Comparison of ENCODE assay signal across 9 mouse cellular contexts in genomic region chr5:17776571-17776970, GRCm38 (mm10).
DNase-seq lines count a peak whose midpoint lies in the region; ATAC-seq and TF ChIP-seq lines count a peak whose summit lies in the region.
"Had no signal": no experiment of that assay in that cellular context is flagged by ENCODE, and none has a peak within 500 bp of the region (broad histone marks: within the 10 kb centered on the region; RNA-seq: fewer than 3 reads in every experiment).

No protein-coding gene starts in this region.

- no peak overlapping the region for H3K27ac ChIP-seq in gastrocnemius, adult 2 months
- no peak overlapping the region for H3K27ac ChIP-seq in embryonic facial prominence, embryonic 14.5 days (replicated peaks; ENCODE audit: low read depth, low read length)
- no peak overlapping the region for H3K27ac ChIP-seq in intestine, embryonic 16.5 days (ENCODE audit: low read length)
- H3K27ac ChIP-seq: lung, embryonic 15.5 days had no signal

- H3K4me3 ChIP-seq in gastrocnemius, adult 2 months = no peak overlapping the region
- H3K4me3 ChIP-seq in embryonic facial prominence, embryonic 14.5 days (ENCODE audit: low read depth, low read length) = no peak overlapping the region
- H3K4me3 ChIP-seq in intestine, embryonic 16.5 days (ENCODE audit: low read length) = no peak overlapping the region
- H3K4me3 ChIP-seq: lung, embryonic 15.5 days had no signal

- peak; percentile 33 for DNase-seq in gastrocnemius, adult 2 months
- no peak for DNase-seq in gastrocnemius, adult 8-10 months (ENCODE audit: low spot score in 2 of 2)
- peak; percentile 49 for DNase-seq in lung, postnatal 14 days
- no peak for DNase-seq in lung, postnatal 4 days
- DNase-seq in R1 (ENCODE audit: low read depth, low spot score) = peak; percentile 84
- peak; percentile 87 for DNase-seq in embryonic facial prominence, embryonic 14.5 days (ENCODE audit: low spot score)
- DNase-seq in mesoderm, embryonic 11.5 days (ENCODE audit: low read depth, low spot score) = peak; percentile 100

- H3K36me3 ChIP-seq in embryonic facial prominence, embryonic 14.5 days (ENCODE audit: control insufficient read depth, insufficient read depth, low read length) = no peaks in the 10 kb centered on the region
- H3K36me3 ChIP-seq in intestine, embryonic 16.5 days (ENCODE audit: control insufficient read depth, insufficient read depth, low read length) = no peaks in the 10 kb centered on the region
- H3K36me3 ChIP-seq: lung, embryonic 15.5 days had no signal

- intact Hi-C loops in gastrocnemius, adult 2 months (cut with DNase I) = no loop called here

- no peak overlapping the region for H3K9ac ChIP-seq in embryonic facial prominence, embryonic 14.5 days (ENCODE audit: low read depth, low read length)
- no peak overlapping the region for H3K9ac ChIP-seq in intestine, embryonic 16.5 days (ENCODE audit: low read depth, low read length)
- H3K9ac ChIP-seq: lung, embryonic 15.5 days had no signal

- TF ChIP-seq CTCF in gastrocnemius, adult 2 months (IDR thresholded peaks at IDR 0.05) = no peak

- H3K27me3 ChIP-seq in embryonic facial prominence, embryonic 14.5 days (replicated peaks; ENCODE audit: control insufficient read depth, insufficient read depth, low read length) = no peaks in the 10 kb centered on the region
- H3K27me3 ChIP-seq in intestine, embryonic 16.5 days (replicated peaks; ENCODE audit: control insufficient read depth, insufficient read depth, low read length) = no peaks in the 10 kb centered on the region
- H3K27me3 ChIP-seq: lung, embryonic 15.5 days had no signal

- H3K4me2 ChIP-seq in embryonic facial prominence, embryonic 14.5 days (ENCODE audit: low read depth, low read length) = no peak overlapping the region
- no peak overlapping the region for H3K4me2 ChIP-seq in intestine, embryonic 16.5 days (ENCODE audit: low read depth, low read length)
- H3K4me2 ChIP-seq: lung, embryonic 15.5 days had no signal

- 96% methylated on average over 6 of the region's 6 CpGs for WGBS in embryonic facial prominence, embryonic 14.5 days
- WGBS in intestine, embryonic 16.5 days = 93% methylated on average over 6 of the region's 6 CpGs

- no peak for ATAC-seq in embryonic facial prominence, embryonic 14.5 days (ENCODE audit: low read depth)
- no peak for ATAC-seq in intestine, embryonic 16.5 days

- H3K9me3 ChIP-seq in embryonic facial prominence, embryonic 14.5 days (ENCODE audit: control insufficient read depth, low read length) = no peaks in the 10 kb centered on the region
- no peaks in the 10 kb centered on the region; the same call in 1 of the 2 replicates for H3K9me3 ChIP-seq in intestine, embryonic 16.5 days (ENCODE audit: control insufficient read depth, low read length)
- H3K9me3 ChIP-seq: lung, embryonic 15.5 days had no signal

- H3K4me1 ChIP-seq in embryonic facial prominence, embryonic 14.5 days (ENCODE audit: control insufficient read depth, insufficient read depth, low read length) = no peaks in the 10 kb centered on the region
- no peaks in the 10 kb centered on the region for H3K4me1 ChIP-seq in intestine, embryonic 16.5 days (ENCODE audit: control insufficient read depth, insufficient read depth, low read length)
- H3K4me1 ChIP-seq: lung, embryonic 15.5 days had no signal

Comparison
In these comparisons a context has a peak if more than half of its experiments do, and no peak if none do; other contexts are left out.
1. DNase-seq: peak in gastrocnemius, adult 2 months (single experiment), lung, postnatal 14 days (single experiment), R1 (single experiment), embryonic facial prominence, embryonic 14.5 days (single experiment) and mesoderm, embryonic 11.5 days (single experiment); none in gastrocnemius, adult 8-10 months (0 of 2) and lung, postnatal 4 days (0 of 2).